Mouse (Mus musculus) neutrophil, adult 59 days (primary cell): ENCODE measurements around the gene Ston1. TPM values are rescaled to one million over a fixed set of nuclear protein-coding genes. Genes with fewer than 3 reads are reported as not detected.

Experiments used
- total RNA-seq, 2 experiments: library from RNA; stranded (reverse); gene quantifications; 1 replicate in 1 of 2; 2 replicates in 1 of 2; pipeline ENCODE4 v1.2.4; 2023

The Ston1 gene
- total RNA-seq, result not detected

DNA sequence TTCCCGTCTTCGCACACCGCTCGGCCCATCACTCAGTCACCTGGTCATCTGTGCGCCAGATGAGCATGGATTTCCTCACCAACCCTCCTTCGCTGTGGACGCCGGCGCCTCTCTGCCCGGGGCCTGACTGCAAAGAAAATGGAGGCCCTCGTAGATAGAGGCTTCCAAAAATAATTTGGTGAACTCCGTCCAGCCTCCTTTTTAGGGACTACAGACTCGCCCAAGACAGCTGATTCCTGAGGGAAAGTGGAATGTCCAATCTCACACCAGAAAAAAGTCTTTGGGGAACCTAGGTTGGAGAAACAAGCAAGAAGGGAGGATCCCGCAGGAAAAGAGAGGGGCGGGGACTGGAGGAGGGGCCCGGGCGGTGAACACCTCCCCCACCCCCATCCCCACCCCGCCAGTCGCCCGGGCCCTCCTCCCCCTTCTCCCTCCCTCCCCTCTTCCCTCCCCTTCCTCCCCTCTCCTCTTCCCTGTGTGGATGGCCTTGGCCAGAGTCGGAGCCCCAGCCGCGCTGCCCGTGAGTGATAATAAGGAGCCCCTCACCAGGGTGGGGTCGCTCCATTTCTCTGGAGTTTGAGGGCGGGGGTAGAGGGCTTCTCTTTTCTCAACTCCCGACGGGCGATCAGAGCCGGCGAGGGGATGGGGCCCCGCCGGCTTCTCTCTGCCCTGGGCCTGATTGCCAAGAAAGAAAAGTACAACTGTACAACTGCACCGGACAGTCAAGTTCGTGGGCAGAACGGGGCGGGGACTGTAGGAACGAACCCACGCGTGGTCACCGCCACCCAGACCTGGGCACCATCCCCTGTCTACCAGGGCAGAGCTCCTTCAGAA lies at the start of gene Ston1:
Ston1 (plus strand) TSS at position 463 of the 834 bp plus-strand sequence.

DNA sequence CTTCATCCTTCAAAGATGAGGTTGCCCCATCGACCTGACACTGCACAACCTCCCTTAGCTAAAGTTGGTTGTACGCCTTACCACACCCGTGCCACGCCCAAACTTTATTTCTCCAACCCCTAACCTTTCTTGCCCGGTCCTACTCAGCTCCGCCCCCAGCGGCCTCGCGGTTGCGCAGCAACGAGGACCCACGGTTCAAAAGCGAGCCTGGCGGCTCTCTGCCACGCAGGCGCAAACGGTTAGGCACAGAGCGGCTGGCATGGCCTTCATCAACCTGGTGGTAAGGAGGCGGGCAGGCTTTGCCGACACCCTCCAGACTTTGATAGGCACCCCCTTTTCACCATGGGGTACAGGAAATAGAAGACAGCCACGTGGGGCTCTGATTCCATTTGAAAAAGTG lies 71.0 kb downstream of the Ston1 start, which contains the start of gene Gtf2a1l:
Gtf2a1l (plus strand) TSS at position 209 of the 400 bp plus-strand sequence.

Other genes starting within 250 kb of the Ston1 start
- 10 to 100 TPM; 64.6 to 70.7 TPM for gene Foxn2, start 157.0 kb upstream of the Ston1 start, total RNA-seq
- 10 to 100 TPM; 67.0 to 77.1 TPM for gene Ppp1r21, start 67.6 kb upstream of the Ston1 start, total RNA-seq
- not detected for gene Gtf2a1l, start 71.0 kb downstream of the Ston1 start, total RNA-seq
- not detected for gene Lhcgr, start 194.3 kb downstream of the Ston1 start, total RNA-seq